Mouse (Mus musculus) neural tube, embryonic 12.5 days (tissue): ENCODE measurements at regions not wholly inside any gene's neighbourhood (a gene's known extent, or its start where the extent isn't known, plus 50 kb on each side); places are given as distances from the start of the nearest gene placed in this dataset.

Experiments
- ATAC-seq: fragments of 200-750 bp; cut with Nextera tagmentation; 2 replicates; pipeline ENCODE4 v1.8.0; 2017; ENCODE audit warnings: low read depth, mild to moderate bottlenecking, moderate TSS enrichment, moderate library complexity; ENCODE audit not compliant: low FRiP score
- H3K27ac ChIP-seq: fragments of 300-500 bp; sonication (generic); 2 replicates; pipeline ENCODE4 v1.5.1; 2016
- H3K27me3 ChIP-seq: fragments of 300-500 bp; sonication (generic); replicated peaks from 2 replicates; pipeline ENCODE4 v1.6.1; 2016; ENCODE audit warnings: mild to moderate bottlenecking
- H3K36me3 ChIP-seq: fragments of 300-500 bp; sonication (generic); 2 replicates; pipeline ENCODE4 v1.6.1; 2016; ENCODE audit warnings: mild to moderate bottlenecking
- H3K4me1 ChIP-seq: fragments of 300-500 bp; sonication (generic); 2 replicates; pipeline ENCODE4 v1.6.1; 2016
- H3K4me2 ChIP-seq: fragments of 300-500 bp; sonication (generic); replicated peaks from 2 replicates; pipeline ENCODE4 v1.6.1; 2016; ENCODE audit warnings: mild to moderate bottlenecking
- H3K4me3 ChIP-seq: fragments of 300-500 bp; sonication (generic); 2 replicates; pipeline ENCODE4 v1.5.1; 2016
- H3K9ac ChIP-seq: fragments of 300-500 bp; sonication (generic); 2 replicates; pipeline ENCODE4 v1.6.1; 2016; ENCODE audit warnings: mild to moderate bottlenecking
- H3K9me3 ChIP-seq: fragments of 300-500 bp; sonication (generic); 2 replicates; pipeline ENCODE4 v1.6.1; 2016; ENCODE audit warnings: mild to moderate bottlenecking
- WGBS: fragments of 180-500 bp; shearing (Covaris S2); methylation state at CpG from one replicate; pipeline ENCODE4 v1.1.7; 2016; 5-methylcytosine and 5-hydroxymethylcytosine counted together

DNA sequence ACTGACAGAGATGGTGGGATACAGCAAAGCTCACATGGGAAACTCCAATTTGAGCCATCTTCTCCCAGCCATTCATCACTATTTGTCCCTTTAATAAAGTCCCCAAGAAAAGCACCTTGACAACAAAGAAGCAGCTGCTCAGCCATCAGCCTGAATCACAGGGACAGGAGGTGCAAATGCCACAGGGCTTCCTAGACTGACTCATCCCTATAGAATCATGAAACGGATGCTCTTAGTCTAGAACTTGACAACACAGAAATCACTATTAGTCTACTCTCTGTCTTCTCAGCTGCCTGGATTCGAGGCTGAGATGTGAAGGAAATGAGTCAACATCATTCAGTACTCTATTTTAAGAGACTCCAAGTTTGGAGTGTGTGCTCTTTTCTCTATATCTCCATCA, 365.4 kb upstream of the Gm10306 start:
- no peaks in the 10 kb centered on the region for H3K36me3 ChIP-seq
- H3K9ac ChIP-seq, result no peak overlapping the region
- ATAC-seq, result no peak
- H3K4me2 ChIP-seq, result no peak overlapping the region
- no peaks in the 10 kb centered on the region for H3K9me3 ChIP-seq
- H3K4me1 ChIP-seq, result no peaks in the 10 kb centered on the region
- no peak overlapping the region for H3K27ac ChIP-seq
- 69% methylated on average over 2 of the region's 2 CpGs for WGBS
- no peaks in the 10 kb centered on the region for H3K27me3 ChIP-seq
- H3K4me3 ChIP-seq, result no peak overlapping the region

DNA sequence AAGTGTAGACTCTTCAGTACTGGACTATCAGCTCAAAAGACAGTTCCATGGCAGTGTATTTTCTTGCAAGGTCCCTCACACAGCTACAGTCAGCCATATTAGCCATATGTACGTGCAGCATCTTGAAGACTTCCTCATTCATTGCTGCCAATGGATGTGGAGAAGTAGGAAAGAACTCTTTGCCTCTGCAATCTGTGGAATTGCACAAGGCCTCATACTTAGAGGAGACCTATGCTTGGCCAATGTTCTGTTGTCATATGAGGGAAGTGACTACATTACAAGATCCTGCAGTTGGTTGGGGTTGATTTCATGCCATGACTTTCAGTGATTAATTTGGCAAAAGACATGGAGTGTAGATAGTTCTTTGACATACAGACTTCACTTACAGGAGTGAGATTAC, 340.1 kb upstream of the Gm10306 start:
- Histone ChIP-seq H3K9ac (no peak overlapping the region), H3K36me3 (no peaks in the 10 kb centered on the region), H3K9me3 (no peaks in the 10 kb centered on the region), H3K4me3 (no peak overlapping the region), H3K27me3 (no peaks in the 10 kb centered on the region), H3K27ac (no peak overlapping the region), H3K4me1 (no peaks in the 10 kb centered on the region), H3K4me2 (no peak overlapping the region)
- ATAC-seq, result no peak
- 94% methylated on average over 1 of the region's 1 CpGs for WGBS

DNA sequence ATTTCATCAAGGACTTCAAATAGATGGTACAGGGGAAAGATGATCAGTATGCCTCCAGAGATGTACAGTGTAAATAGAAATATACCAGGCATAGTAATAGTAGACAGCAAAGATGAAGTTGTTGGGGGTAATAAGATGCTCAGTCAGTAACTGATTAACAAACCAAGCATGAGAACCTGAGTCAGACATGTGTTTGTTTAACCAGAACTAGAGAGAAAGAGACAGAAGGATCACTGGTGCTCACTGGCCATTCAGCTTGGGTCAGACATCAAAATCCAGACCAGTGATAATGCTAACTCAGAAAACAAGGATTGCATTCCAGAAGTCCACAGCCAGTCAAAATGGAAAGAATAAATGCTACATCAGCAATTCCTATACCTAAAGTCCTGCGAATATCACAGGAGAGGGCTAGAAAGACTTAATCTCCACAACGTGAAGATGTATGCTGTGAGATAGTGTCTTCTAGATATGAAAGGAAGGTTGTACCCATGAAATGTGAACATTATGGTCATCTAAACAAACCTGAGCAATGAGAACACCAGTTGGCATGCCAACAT, 320.6 kb upstream of the Gm10306 start:
- no peaks in the 10 kb centered on the region for H3K27me3 ChIP-seq
- no peaks in the 10 kb centered on the region for H3K9me3 ChIP-seq
- no peak overlapping the region for H3K4me3 ChIP-seq
- no peak overlapping the region for H3K4me2 ChIP-seq
- WGBS, result 89% methylated on average over 2 of the region's 2 CpGs
- no peak for ATAC-seq
- no peak overlapping the region for H3K9ac ChIP-seq
- H3K36me3 ChIP-seq, result no peaks in the 10 kb centered on the region
- no peak overlapping the region for H3K27ac ChIP-seq
- no peaks in the 10 kb centered on the region for H3K4me1 ChIP-seq

DNA sequence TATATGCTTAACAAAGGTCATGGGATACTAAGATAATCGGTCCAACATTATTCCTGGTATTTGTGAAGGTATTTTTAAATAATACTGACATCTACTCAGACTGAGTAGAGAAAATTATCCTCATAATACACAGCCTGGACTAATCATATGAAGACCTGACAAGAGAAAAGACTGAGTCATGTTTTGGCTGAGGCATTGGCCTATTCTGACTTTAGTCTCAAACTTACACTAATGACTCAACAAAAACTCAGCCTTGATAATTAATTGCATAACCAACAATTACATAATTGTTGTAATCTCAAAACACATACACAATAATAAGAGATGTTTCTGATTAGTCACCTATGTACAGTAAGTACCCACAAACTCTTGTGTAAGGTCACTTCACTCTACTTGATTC, 300.3 kb upstream of the Gm10306 start:
- WGBS, result 83% methylated on average over 1 of the region's 1 CpGs
- Histone ChIP-seq H3K9ac (no peak overlapping the region), H3K9me3 (no peaks in the 10 kb centered on the region), H3K27ac (no peak overlapping the region), H3K4me1 (no peaks in the 10 kb centered on the region), H3K27me3 (no peaks in the 10 kb centered on the region), H3K4me2 (no peak overlapping the region), H3K36me3 (no peaks in the 10 kb centered on the region), H3K4me3 (no peak overlapping the region)
- ATAC-seq, result no peak

DNA sequence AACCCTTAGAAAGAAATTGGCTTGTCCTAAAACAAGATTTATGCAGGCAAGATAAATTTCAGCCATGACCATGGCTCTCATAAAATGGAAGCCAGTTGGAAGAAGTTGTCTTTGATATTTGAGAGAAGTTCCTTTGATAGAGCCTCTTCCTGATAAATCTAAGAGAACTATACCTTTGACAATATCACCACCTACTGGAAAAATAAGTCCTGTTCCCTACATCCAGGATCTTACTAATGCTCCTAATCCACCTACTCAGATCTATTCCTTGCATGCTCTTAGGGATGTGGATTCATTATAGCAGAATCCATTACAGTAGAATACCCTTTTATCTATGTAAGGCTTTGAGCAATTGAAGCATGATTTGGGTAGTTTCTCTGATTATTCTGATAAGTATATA, 295.2 kb upstream of the Gm10306 start:
- H3K9ac ChIP-seq, result no peak overlapping the region
- H3K4me2 ChIP-seq, result no peak overlapping the region
- no peaks in the 10 kb centered on the region for H3K27me3 ChIP-seq
- no peak overlapping the region for H3K4me3 ChIP-seq
- no peaks in the 10 kb centered on the region for H3K9me3 ChIP-seq
- H3K4me1 ChIP-seq, result no peaks in the 10 kb centered on the region
- H3K27ac ChIP-seq, result no peak overlapping the region
- H3K36me3 ChIP-seq, result no peaks in the 10 kb centered on the region
- no peak for ATAC-seq

DNA sequence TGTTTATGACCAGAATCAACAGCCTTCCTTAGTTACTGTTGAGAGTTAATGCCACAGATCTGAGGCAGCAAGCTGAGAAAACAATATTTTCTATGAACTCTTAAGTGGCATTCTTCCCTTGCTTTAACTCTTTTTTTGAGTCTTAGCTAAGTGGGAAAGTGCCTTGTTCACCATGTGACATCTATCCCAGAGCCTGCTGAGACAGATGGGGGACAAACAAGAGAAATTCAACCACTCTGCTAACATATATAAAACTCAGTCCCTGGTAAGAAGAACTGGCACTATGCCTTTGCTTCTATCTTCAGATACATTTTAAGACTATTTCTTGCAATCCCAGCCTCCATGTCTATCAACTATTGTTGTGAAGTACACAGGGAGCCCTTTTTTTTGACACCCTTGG, 274.6 kb upstream of the Gm10306 start:
- no peak overlapping the region for H3K9ac ChIP-seq
- H3K4me2 ChIP-seq, result no peak overlapping the region
- H3K4me3 ChIP-seq, result no peak overlapping the region
- ATAC-seq, result no peak
- no peaks in the 10 kb centered on the region for H3K27me3 ChIP-seq
- H3K27ac ChIP-seq, result no peak overlapping the region
- no peaks in the 10 kb centered on the region for H3K9me3 ChIP-seq
- no peaks in the 10 kb centered on the region for H3K4me1 ChIP-seq
- no peaks in the 10 kb centered on the region for H3K36me3 ChIP-seq

DNA sequence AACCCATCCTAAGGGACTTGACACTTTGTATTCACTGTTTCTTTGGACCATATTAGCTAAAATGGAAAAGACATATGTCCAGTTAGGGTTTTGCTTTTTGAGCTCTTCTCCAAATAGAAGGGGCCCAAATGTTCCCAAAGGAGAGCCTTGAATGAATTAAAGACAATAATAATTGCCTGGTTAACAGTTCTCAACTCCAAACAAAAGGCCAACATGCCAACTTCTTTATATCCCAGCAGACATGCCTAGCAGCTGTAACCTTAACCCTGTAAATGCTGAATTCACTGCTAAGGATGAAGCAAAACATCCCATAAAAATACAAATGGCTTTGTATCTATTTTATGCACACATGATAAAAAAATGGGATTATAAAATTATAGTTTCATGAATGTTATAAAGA, 264.2 kb upstream of the Gm10306 start:
- H3K4me3 ChIP-seq, result no peak overlapping the region
- no peaks in the 10 kb centered on the region for H3K36me3 ChIP-seq
- no peaks in the 10 kb centered on the region; the same call in 1 of the 2 replicates for H3K4me1 ChIP-seq
- H3K4me2 ChIP-seq, result no peak overlapping the region
- H3K9me3 ChIP-seq, result no peaks in the 10 kb centered on the region; the same call in 1 of the 2 replicates
- no peak for ATAC-seq
- no peak overlapping the region for H3K27ac ChIP-seq
- H3K27me3 ChIP-seq, result no peaks in the 10 kb centered on the region
- H3K9ac ChIP-seq, result no peak overlapping the region

DNA sequence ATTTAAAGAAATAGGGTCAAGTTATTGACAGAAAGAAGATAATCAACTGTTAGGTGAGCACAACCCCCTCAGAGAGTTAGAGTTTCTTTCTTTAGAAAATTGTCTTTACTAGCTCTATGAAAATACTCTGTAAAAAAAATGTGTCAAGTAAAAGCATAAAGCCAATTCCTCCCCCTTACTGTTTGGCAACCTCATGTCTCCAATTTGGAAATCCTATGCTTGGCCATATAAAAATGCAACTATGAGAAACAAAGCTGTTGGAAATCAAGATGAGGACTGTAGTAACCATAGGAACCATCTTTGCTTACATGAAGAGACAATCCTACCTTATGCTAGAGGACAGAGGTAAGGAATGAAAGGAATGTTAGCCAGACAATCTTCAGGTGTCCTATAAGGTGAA, 239.0 kb upstream of the Gm10306 start:
- Histone ChIP-seq H3K4me2 (no peak overlapping the region), H3K27ac (no peak overlapping the region), H3K9me3 (no peaks in the 10 kb centered on the region), H3K4me3 (no peak overlapping the region), H3K4me1 (no peaks in the 10 kb centered on the region), H3K27me3 (no peaks in the 10 kb centered on the region), H3K9ac (no peak overlapping the region), H3K36me3 (no peaks in the 10 kb centered on the region)
- ATAC-seq, result no peak

DNA sequence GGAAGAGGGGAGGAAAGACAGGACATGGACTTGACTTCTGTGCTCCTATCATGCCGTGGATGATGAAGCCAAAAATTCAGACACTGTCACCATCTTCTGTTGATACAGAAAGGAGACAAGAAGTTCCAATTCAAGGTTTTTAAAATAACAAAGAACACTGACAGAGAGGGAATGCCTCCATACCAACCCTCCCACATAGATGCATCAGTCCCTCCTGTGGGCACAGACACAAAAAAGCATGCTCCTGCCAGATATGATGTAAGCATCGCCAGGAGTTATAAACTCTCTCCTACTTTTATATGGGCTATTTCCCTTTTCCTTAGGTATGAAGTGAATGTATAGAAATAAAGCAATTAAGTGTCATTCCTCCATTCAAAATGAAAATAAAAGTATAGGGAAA, 229.6 kb upstream of the Gm10306 start:
- no peak overlapping the region for H3K9ac ChIP-seq
- no peak overlapping the region for H3K27ac ChIP-seq
- ATAC-seq, result no peak
- H3K4me1 ChIP-seq, result no peaks in the 10 kb centered on the region
- no peak overlapping the region for H3K4me3 ChIP-seq
- no peak overlapping the region for H3K4me2 ChIP-seq
- H3K27me3 ChIP-seq, result no peaks in the 10 kb centered on the region
- H3K36me3 ChIP-seq, result no peaks in the 10 kb centered on the region
- no peaks in the 10 kb centered on the region for H3K9me3 ChIP-seq
- WGBS, result 93% methylated on average over 2 of the region's 2 CpGs

DNA sequence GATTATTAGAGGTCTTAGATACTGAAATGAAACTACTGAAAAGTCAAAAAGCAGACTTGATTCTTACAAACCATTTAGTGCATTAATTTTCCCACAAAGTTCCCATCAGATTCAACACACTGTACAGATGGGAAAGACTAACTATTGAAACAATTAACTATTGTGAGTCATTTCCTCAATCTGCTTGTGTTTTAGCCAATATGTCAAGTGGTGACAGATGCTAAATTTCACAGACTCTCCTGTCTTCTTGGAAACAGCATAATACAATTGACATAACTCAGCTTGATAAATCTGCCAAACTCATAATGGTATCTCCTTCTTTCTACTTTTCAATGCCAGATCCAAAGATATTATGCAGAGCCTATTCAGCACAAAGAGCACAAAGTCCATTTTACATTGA, 213.0 kb upstream of the Gm10306 start:
- no peak for ATAC-seq
- Histone ChIP-seq H3K27ac (no peak overlapping the region), H3K27me3 (no peaks in the 10 kb centered on the region), H3K9ac (no peak overlapping the region), H3K36me3 (no peaks in the 10 kb centered on the region), H3K4me3 (no peak overlapping the region), H3K9me3 (no peaks in the 10 kb centered on the region), H3K4me2 (no peak overlapping the region), H3K4me1 (no peaks in the 10 kb centered on the region)

DNA sequence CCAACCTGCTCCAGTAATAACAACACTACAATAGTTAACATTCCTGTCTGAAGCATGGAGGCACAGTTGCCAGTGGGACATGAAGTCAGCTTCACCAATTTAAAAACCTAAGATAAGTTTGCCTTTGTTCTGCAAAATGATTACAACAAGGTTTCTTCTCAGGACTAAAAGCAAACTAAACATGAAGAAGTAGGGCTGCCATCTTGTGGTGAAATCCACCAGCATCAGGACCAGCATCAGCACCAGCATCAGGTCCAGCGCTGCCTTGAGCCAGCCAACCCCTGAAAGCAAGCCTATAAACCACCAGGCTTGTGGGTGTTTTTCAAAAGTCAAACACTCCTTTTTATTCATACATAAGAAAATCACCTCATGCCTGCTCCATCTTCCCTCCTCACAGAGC, 207.1 kb upstream of the Gm10306 start:
- 51% methylated on average over 1 of the region's 1 CpGs for WGBS
- ATAC-seq, result no peak
- Histone ChIP-seq H3K27me3 (no peaks in the 10 kb centered on the region), H3K4me1 (no peaks in the 10 kb centered on the region), H3K27ac (no peak overlapping the region), H3K4me3 (no peak overlapping the region), H3K9me3 (no peaks in the 10 kb centered on the region), H3K9ac (no peak overlapping the region), H3K36me3 (no peaks in the 10 kb centered on the region), H3K4me2 (no peak overlapping the region)

DNA sequence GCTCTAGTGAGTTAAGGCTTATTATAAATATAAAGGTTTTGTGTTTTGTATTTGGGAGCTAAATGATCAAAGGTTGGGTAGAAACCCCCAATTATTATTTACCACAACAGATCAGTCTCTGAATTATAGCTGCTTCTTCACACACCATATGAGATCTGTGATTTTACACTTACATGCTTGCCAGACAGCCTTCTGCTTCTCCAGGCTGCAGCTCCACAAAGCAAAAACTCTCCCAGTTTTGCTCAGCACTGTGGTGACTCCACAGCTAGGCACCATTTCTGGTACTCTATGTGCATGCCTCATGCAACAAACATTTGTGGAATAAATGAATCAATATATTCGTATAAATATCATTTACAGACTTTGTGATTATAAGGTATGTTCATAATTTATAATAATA, 199.4 kb upstream of the Gm10306 start:
- Histone ChIP-seq H3K27ac (no peak overlapping the region), H3K4me3 (no peak overlapping the region), H3K4me1 (peaks cover 9% of the 10 kb centered on the region; the same call in 1 of the 2 replicates), H3K4me2 (no peak overlapping the region), H3K9me3 (no peaks in the 10 kb centered on the region), H3K36me3 (no peaks in the 10 kb centered on the region), H3K9ac (no peak overlapping the region), H3K27me3 (no peaks in the 10 kb centered on the region)
- ATAC-seq, result no peak
- WGBS, result 85% methylated on average over 1 of the region's 1 CpGs

DNA sequence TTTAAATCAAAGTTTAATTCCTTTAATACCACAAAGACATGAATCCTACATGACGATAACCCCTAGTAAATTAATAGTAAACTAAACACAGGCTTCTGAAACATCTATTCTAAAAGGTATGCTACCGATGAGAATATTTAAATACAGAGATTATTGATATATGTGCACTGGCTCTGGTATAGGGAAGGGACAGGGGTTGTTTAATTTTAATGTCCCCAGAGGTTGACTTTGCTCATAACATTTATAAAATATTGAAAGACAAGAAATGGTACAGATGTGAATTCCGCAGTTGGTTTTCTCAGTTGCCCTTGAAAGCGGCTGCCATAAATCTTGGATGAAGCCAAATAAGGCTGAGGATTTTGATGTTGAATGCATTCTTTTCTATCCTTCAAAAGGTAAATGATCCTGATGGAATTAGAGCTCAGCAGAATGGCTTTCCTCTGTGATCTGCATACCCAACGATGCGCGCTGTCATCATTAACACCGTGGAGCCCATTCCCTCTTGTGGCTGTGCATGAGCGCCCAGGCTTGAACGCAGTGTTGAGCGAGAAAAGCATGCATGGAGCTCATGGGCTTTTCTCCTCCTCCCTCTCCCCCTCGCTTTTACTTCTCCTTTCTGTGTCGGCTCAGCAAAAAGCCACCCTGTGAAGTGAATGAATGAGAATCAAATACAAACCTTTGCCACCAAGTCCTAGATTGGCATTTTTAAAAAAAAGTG, 195.4 kb upstream of the Gm10306 start:
- Histone ChIP-seq H3K9ac (no peak overlapping the region), H3K4me1 (peaks cover 12% of the 10 kb centered on the region), H3K27ac (peak overlapping the region; percentile 37; the same call in 1 of the 2 replicates), H3K4me2 (peak overlapping the region; percentile 36), H3K4me3 (no peak overlapping the region), H3K36me3 (no peaks in the 10 kb centered on the region), H3K27me3 (no peaks in the 10 kb centered on the region), H3K9me3 (no peaks in the 10 kb centered on the region)
- ATAC-seq, result peak; percentile 89
- 35% methylated on average over 13 of the region's 13 CpGs for WGBS
